Mouse (Mus musculus): ENCODE measurements around the gene Btbd8. TPM values are rescaled to one million over a fixed set of nuclear protein-coding genes. Genes with fewer than 3 reads are reported as not detected.

Gene Btbd8
- polyA plus RNA-seq, 2 experiments, result 4.8 to 6.3 TPM

DNA sequence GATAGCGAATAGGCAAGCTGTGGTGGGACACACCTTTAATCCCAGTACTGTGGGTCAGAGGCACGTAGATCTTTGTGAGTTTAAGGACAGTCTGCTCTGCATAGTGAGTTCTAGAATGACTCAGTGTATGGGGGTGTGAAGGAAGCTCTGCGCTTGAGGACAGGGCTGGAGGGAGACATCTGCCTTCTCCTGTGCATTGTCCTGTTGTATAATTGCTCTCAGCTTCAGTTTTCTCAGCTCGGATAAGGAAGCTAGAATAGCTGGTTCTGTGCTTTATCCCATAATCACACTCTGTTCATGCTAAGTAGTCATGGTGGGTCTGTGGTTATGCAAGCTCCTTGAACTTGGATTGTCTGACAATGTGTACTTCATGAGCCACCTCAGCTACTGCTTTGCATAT, 11.0 kb downstream of the Btbd8 start:
- no peak for TF ChIP-seq POLR2A (IDR thresholded peaks at IDR 0.05; ENCODE audit: borderline replicate concordance, extremely low read depth, insufficient read depth, insufficient read length)
- Histone ChIP-seq H3K36me3 (ENCODE audit: control insufficient read depth, insufficient read depth, low read length) (peaks cover 7% of the 10 kb centered on the region; the same call in 1 of the 2 replicates), H3K27ac (replicated peaks; ENCODE audit: low read depth, low read length) (no peak overlapping the region), H3K9me3 (ENCODE audit: control insufficient read depth, low read length) (no peaks in the 10 kb centered on the region), H3K4me1 (ENCODE audit: control insufficient read depth, insufficient read depth, low read length) (no peaks in the 10 kb centered on the region), H3K4me2 (replicated peaks; ENCODE audit: low read depth, low read length, severe bottlenecking) (no peak overlapping the region), H3K9ac (ENCODE audit: low read depth, low read length, severe bottlenecking) (no peak overlapping the region), H3K4me3 (replicated peaks; ENCODE audit: low read length) (no peak overlapping the region), H3K27me3 (ENCODE audit: control insufficient read depth, insufficient read depth, low read length) (no peaks in the 10 kb centered on the region)
- ATAC-seq (ENCODE audit: low FRiP score, low read depth) (no peak), DNase-seq (ENCODE audit: low spot score) (no peak)
- 90% methylated on average over 4 of the region's 4 CpGs for WGBS

DNA sequence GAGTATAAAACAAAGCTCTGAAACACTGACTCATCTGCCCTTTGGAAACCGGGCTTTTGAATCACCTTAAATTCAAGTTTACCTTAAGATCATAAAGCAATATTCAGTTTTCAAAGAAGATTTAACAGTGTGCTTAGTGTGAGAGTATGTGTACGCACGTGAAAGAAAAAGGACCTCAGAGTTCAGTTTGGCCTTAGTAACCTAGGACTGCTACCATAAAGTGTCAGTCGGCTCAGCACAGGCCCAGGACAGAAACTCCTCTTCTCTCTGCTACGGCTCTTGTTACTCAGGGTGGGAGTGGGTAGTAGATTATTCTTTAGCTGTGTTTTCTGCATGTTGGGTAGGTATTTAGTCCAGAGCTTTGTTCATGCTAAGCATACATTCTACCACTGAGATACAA, 11.8 kb downstream of the Btbd8 start:
- ATAC-seq (ENCODE audit: low FRiP score, low read depth), result no peak
- Histone ChIP-seq H3K9me3 (ENCODE audit: control insufficient read depth, low read length) (no peaks in the 10 kb centered on the region), H3K36me3 (ENCODE audit: control insufficient read depth, insufficient read depth, low read length) (peaks cover 7% of the 10 kb centered on the region; the same call in 1 of the 2 replicates), H3K27ac (replicated peaks; ENCODE audit: low read depth, low read length) (no peak overlapping the region), H3K9ac (ENCODE audit: low read depth, low read length, severe bottlenecking) (no peak overlapping the region), H3K4me3 (replicated peaks; ENCODE audit: low read length) (no peak overlapping the region), H3K4me1 (ENCODE audit: control insufficient read depth, insufficient read depth, low read length) (no peaks in the 10 kb centered on the region), H3K4me2 (replicated peaks; ENCODE audit: low read depth, low read length, severe bottlenecking) (no peak overlapping the region), H3K27me3 (ENCODE audit: control insufficient read depth, insufficient read depth, low read length) (no peaks in the 10 kb centered on the region)
- TF ChIP-seq POLR2A (IDR thresholded peaks at IDR 0.05; ENCODE audit: borderline replicate concordance, extremely low read depth, insufficient read depth, insufficient read length), result no peak
- WGBS, result 89% methylated on average over 5 of the region's 5 CpGs
- DNase-seq (ENCODE audit: low spot score), result no peak

DNA sequence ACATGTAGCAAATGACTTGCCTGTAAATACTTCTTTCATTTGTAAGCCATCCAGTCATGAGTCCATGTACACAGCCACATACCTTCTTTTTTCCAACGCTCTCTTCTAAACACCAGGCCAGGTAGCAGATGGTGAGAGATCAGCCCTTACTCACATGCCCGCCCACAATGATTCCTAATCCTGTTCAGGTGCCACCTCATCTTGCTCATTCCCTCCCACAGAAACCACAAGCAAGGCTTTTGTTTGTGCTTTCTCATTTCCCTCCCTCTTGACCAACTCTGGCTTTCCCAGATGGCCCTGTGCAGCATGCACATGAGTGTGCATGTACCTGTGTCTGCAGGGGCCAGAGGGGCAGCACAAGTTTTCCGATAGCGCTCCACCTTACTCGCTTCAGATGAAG, 12.5 kb downstream of the Btbd8 start:
- H3K9ac ChIP-seq (ENCODE audit: low read depth, low read length, severe bottlenecking), result no peak overlapping the region
- no peak for TF ChIP-seq POLR2A (IDR thresholded peaks at IDR 0.05; ENCODE audit: borderline replicate concordance, extremely low read depth, insufficient read depth, insufficient read length)
- peaks cover 9% of the 10 kb centered on the region; the same call in 1 of the 2 replicates for H3K36me3 ChIP-seq (ENCODE audit: control insufficient read depth, insufficient read depth, low read length)
- no peak for DNase-seq (ENCODE audit: low spot score)
- H3K4me2 ChIP-seq (replicated peaks; ENCODE audit: low read depth, low read length, severe bottlenecking), result no peak overlapping the region
- no peak overlapping the region for H3K4me3 ChIP-seq (replicated peaks; ENCODE audit: low read length)
- ATAC-seq (ENCODE audit: low FRiP score, low read depth), result no peak
- H3K27me3 ChIP-seq (ENCODE audit: control insufficient read depth, insufficient read depth, low read length), result no peaks in the 10 kb centered on the region
- no peak overlapping the region for H3K27ac ChIP-seq (replicated peaks; ENCODE audit: low read depth, low read length)
- H3K9me3 ChIP-seq (ENCODE audit: control insufficient read depth, low read length), result no peaks in the 10 kb centered on the region
- WGBS, result 96% methylated on average over 5 of the region's 5 CpGs
- H3K4me1 ChIP-seq (ENCODE audit: control insufficient read depth, insufficient read depth, low read length), result no peaks in the 10 kb centered on the region

DNA sequence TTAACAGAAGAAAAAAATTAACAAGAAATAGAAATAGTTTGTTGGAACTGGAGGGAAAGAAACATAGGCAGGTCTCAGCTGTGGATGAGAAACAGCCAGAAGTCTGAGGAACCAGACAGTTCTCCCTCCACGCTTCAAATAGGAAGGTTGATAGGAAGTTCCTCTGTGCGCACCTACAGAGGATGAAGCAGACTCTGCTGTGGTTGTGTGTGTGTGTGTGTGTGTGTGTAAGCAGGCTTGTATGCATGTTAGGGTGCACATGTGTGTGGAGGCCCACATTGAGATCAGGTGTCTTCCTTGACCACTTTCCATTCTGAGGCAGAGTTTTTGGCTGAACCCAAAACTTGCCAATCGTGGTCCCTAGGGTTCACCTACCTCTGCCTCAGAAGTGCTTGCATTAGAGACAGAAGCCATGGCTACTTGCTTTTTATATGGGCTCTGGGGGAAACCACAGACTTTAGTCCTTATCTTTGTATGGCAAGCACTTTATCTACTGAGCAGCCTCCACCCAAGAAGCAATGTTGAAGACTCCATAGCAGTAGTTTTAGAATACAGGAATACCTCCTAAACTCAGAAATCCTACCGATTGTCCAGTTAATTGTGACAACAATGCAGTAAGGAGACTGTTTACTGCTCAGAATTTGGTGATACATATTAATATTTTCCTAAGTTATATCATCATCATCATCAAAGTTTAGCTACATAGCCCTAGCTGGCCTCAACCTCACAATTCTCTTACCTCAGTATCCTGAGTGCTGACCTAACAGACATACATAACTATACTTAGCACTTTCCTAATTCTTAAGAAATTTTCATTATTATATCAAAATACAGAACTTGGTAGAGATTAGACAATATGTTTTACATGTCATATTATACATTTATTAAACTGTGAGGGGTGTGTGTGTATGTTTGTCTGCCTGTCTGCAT, 24.6 kb downstream of the Btbd8 start:
- no peaks in the 10 kb centered on the region for H3K9me3 ChIP-seq (ENCODE audit: control insufficient read depth, low read length)
- no peak overlapping the region for H3K9ac ChIP-seq (ENCODE audit: low read depth, low read length, severe bottlenecking)
- no peaks in the 10 kb centered on the region for H3K4me1 ChIP-seq (ENCODE audit: control insufficient read depth, insufficient read depth, low read length)
- ATAC-seq (ENCODE audit: low FRiP score, low read depth) (no peak), DNase-seq (ENCODE audit: low spot score) (no peak)
- no peak overlapping the region for H3K4me2 ChIP-seq (replicated peaks; ENCODE audit: low read depth, low read length, severe bottlenecking)
- WGBS, result 88% methylated on average over 4 of the region's 4 CpGs
- H3K36me3 ChIP-seq (ENCODE audit: control insufficient read depth, insufficient read depth, low read length), result peaks cover 6% of the 10 kb centered on the region; the same call in 1 of the 2 replicates
- H3K27ac ChIP-seq (replicated peaks; ENCODE audit: low read depth, low read length), result no peak overlapping the region
- no peak for TF ChIP-seq POLR2A (IDR thresholded peaks at IDR 0.05; ENCODE audit: borderline replicate concordance, extremely low read depth, insufficient read depth, insufficient read length)
- no peak overlapping the region for H3K4me3 ChIP-seq (replicated peaks; ENCODE audit: low read length)
- no peaks in the 10 kb centered on the region for H3K27me3 ChIP-seq (ENCODE audit: control insufficient read depth, insufficient read depth, low read length)

DNA sequence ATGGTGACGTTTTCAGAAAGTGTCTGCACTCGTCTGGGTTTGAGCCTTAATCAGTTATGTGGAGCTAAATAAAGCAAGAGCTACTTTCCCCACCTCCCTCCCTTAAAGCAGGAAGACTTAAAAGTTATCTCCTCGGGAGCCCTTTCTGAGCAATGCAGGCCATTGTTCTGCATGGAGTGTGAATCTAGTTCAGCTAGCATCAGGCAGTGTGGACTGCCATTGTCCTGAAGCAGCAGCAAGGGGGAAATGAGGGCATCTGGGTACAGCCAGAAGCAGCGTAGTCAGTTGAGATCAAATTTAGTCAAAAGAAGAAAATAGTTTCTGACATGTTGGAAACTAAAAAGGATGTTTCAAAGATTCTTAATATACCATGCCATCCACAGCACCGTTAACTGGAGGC, 28.7 kb downstream of the Btbd8 start:
- H3K27me3 ChIP-seq (ENCODE audit: control insufficient read depth, insufficient read depth, low read length), result no peaks in the 10 kb centered on the region
- no peak overlapping the region for H3K9ac ChIP-seq (ENCODE audit: low read depth, low read length, severe bottlenecking)
- ATAC-seq (ENCODE audit: low FRiP score, low read depth) (no peak), DNase-seq (ENCODE audit: low spot score) (no peak)
- no peaks in the 10 kb centered on the region for H3K9me3 ChIP-seq (ENCODE audit: control insufficient read depth, low read length)
- no peak overlapping the region for H3K4me3 ChIP-seq (replicated peaks; ENCODE audit: low read length)
- no peaks in the 10 kb centered on the region for H3K4me1 ChIP-seq (ENCODE audit: control insufficient read depth, insufficient read depth, low read length)
- no peak for TF ChIP-seq POLR2A (IDR thresholded peaks at IDR 0.05; ENCODE audit: borderline replicate concordance, extremely low read depth, insufficient read depth, insufficient read length)
- H3K4me2 ChIP-seq (replicated peaks; ENCODE audit: low read depth, low read length, severe bottlenecking), result no peak overlapping the region
- 56% methylated on average over 5 of the region's 5 CpGs for WGBS
- peaks cover 10% of the 10 kb centered on the region for H3K36me3 ChIP-seq (ENCODE audit: control insufficient read depth, insufficient read depth, low read length)
- no peak overlapping the region for H3K27ac ChIP-seq (replicated peaks; ENCODE audit: low read depth, low read length)

Data from limb, embryonic 14.5 days (tissue).